Mouse (Mus musculus) fibroblast of lung, adult 2 months (primary cell): ENCODE data around the gene Usp39.

Experiments
- DNase-seq: peaks from one replicate; pipeline ENCODE4 v3.0.0-alpha.2; 2011; ENCODE audit warnings: low read depth

Usp39 gene

GRCm38 (mm10) chr6:72345074-72345567 lies at the start of gene Usp39:
Usp39 (minus strand) TSS chr6:72345184.
- DNase-seq = peak; percentile 90

GRCm38 (mm10) chr6:72392341-72392740 lies 47.4 kb upstream of the Usp39 start:
- DNase-seq = no peak

- DNase-seq = no peak
Measured at GRCm38 (mm10) chr6:72390795-72391521, 46.0 kb upstream of the Usp39 start.

- peak; percentile 68 for DNase-seq
Measured at GRCm38 (mm10) chr6:72389941-72390771, 45.2 kb upstream of the Usp39 start, which contains the start of gene Vamp8. Vamp8 (minus strand) TSS chr6:72390703.

GRCm38 (mm10) chr6:72389471-72389940 lies 44.5 kb upstream of the Usp39 start:
- no peak for DNase-seq

GRCm38 (mm10) chr6:72388791-72389329 lies 43.9 kb upstream of the Usp39 start:
- no peak for DNase-seq

GRCm38 (mm10) chr6:72388266-72388665 lies 43.3 kb upstream of the Usp39 start:
- no peak for DNase-seq

- DNase-seq = no peak
Measured at GRCm38 (mm10) chr6:72387816-72388215, 42.8 kb upstream of the Usp39 start.

GRCm38 (mm10) chr6:72386561-72386960 lies 41.6 kb upstream of the Usp39 start:
- DNase-seq = no peak

GRCm38 (mm10) chr6:72385258-72385657 lies 40.3 kb upstream of the Usp39 start:
- no peak for DNase-seq

GRCm38 (mm10) chr6:72383952-72384351 lies 39.0 kb upstream of the Usp39 start:
- DNase-seq = no peak

GRCm38 (mm10) chr6:72383142-72383820 lies 38.3 kb upstream of the Usp39 start:
- DNase-seq = peak; percentile 79

GRCm38 (mm10) chr6:72382494-72382893 lies 37.5 kb upstream of the Usp39 start:
- no peak for DNase-seq

GRCm38 (mm10) chr6:72380131-72380770 lies 35.3 kb upstream of the Usp39 start, which contains the start of gene Vamp5:
Vamp5 (minus strand) TSS chr6:72380468.
- DNase-seq = peak; percentile 37

- no peak for DNase-seq
Measured at GRCm38 (mm10) chr6:72379377-72380130, 34.6 kb upstream of the Usp39 start.

GRCm38 (mm10) chr6:72378510-72379234 lies 33.7 kb upstream of the Usp39 start:
- no peak for DNase-seq

- DNase-seq = no peak
Measured at GRCm38 (mm10) chr6:72374820-72375563, 30.0 kb upstream of the Usp39 start.

- no peak for DNase-seq
Measured at GRCm38 (mm10) chr6:72374206-72374605, 29.2 kb upstream of the Usp39 start.

GRCm38 (mm10) chr6:72373184-72373583 lies 28.2 kb upstream of the Usp39 start:
- no peak for DNase-seq
